Mouse (Mus musculus) heart, adult 2 months (tissue): ENCODE measurements around the gene Hacd3.

Experiments
- CTCF ChIP-seq: fragments of 200-600 bp; IDR thresholded peaks from 2 replicates; pipeline ENCODE4 v1.8.1; 2022; ENCODE audit warnings: antibody characterized with exemption, mild to moderate bottlenecking, moderate library complexity
- POLR2A ChIP-seq: fragments of 200-500 bp; IDR thresholded peaks from 2 replicates; pipeline ENCODE4 v1.6.1; 2011; ENCODE audit warnings: mild to moderate bottlenecking, low read depth, low read length, control low read depth; ENCODE audit not compliant: insufficient read depth

GRCm38 (mm10) chr9:64947483-64948095 lies 73.9 kb downstream of the Hacd3 start:
- TF ChIP-seq POLR2A (no peak), CTCF (no peak)
